Mouse (Mus musculus) embryonic fibroblast, embryonic 13.5 days (primary cell): ENCODE measurements around the gene Smim24.

Experiments
- CTCF ChIP-seq: IDR thresholded peaks from 2 replicates; pipeline ENCODE4 v1.5.1; 2011; ENCODE audit warnings: mild to moderate bottlenecking, control low read depth, low read length, moderate library complexity, borderline replicate concordance; ENCODE audit not compliant: insufficient read depth
- POLR2A ChIP-seq: IDR thresholded peaks from 2 replicates; pipeline ENCODE4 v1.6.1; 2011; ENCODE audit warnings: low read depth, mild to moderate bottlenecking, control low read depth, low read length, moderate library complexity

DNA sequence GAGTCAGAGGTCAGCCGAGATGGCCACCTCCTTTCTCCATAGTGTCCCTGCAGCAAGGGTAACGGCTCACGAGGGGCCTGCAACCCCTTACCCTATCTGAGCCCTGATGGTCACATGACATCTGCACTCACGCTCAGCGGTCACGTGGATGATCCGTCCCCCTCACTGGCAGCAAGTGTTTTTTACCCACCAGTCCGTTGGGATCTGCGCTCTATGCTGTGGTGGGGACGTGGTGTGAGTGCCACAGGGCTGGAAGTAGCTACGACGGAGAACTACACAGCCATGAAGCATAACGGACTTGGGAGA lies 15.5 kb downstream of the Smim24 start:
- no peak for TF ChIP-seq CTCF
- no peak for TF ChIP-seq POLR2A
